In genomic region chr17:34116736-34117370, GRCm38 (mm10) we compare ENCODE assay signal across 8 mouse cellular contexts. TPM values are rescaled to one million over a fixed set of nuclear protein-coding genes. Genes with fewer than 3 reads are reported as not detected.
A peak's percentile ranks its signal among the peaks of the same experiment; 100 is the strongest.
DNase-seq lines count a peak whose midpoint lies in the region; ATAC-seq and TF ChIP-seq lines count a peak whose summit lies in the region.

No protein-coding gene starts in this region.

- no peak overlapping the region for H3K27ac ChIP-seq in forebrain, embryonic 16.5 days (ENCODE audit: low read length)
- peak overlapping the region; percentile 33 for H3K27ac ChIP-seq in liver, embryonic 12.5 days
- no peak overlapping the region for H3K27ac ChIP-seq in stomach, postnatal 0 days (replicated peaks)

- no peak for TF ChIP-seq CTCF in E14TG2a.4 (conservative IDR thresholded peaks at IDR 0.05; ENCODE audit: low read length)
- TF ChIP-seq CTCF in stomach, postnatal 0 days (IDR thresholded peaks at IDR 0.05; ENCODE audit: low read depth), result no peak

- H3K36me3 ChIP-seq in E14TG2a.4 (ENCODE audit: insufficient read depth, low read length), result peaks cover 70% of the 10 kb centered on the region
- H3K36me3 ChIP-seq in forebrain, embryonic 16.5 days (ENCODE audit: control insufficient read depth, insufficient read depth), result peaks cover 46% of the 10 kb centered on the region
- peaks cover 72% of the 10 kb centered on the region for H3K36me3 ChIP-seq in liver, embryonic 12.5 days
- peaks cover 48% of the 10 kb centered on the region for H3K36me3 ChIP-seq in stomach, postnatal 0 days (ENCODE audit: control insufficient read depth, insufficient read depth, low read length)

- no peaks in the 10 kb centered on the region for H3K27me3 ChIP-seq in E14TG2a.4 (ENCODE audit: insufficient read depth, low read length)
- H3K27me3 ChIP-seq in forebrain, embryonic 16.5 days (replicated peaks; ENCODE audit: control insufficient read depth, insufficient read depth, low read length), result no peaks in the 10 kb centered on the region
- no peaks in the 10 kb centered on the region for H3K27me3 ChIP-seq in liver, embryonic 12.5 days (replicated peaks)
- no peaks in the 10 kb centered on the region for H3K27me3 ChIP-seq in stomach, postnatal 0 days (ENCODE audit: control insufficient read depth, insufficient read depth, low read length)

- TF ChIP-seq EP300 in stomach, postnatal 0 days (optimal IDR thresholded peaks at IDR 0.05), result no peak

- peak overlapping the region; percentile 83 for H3K4me2 ChIP-seq in forebrain, embryonic 16.5 days (ENCODE audit: low read length)
- H3K4me2 ChIP-seq in liver, embryonic 12.5 days, result peak overlapping the region; percentile 95
- peak overlapping the region; percentile 84 for H3K4me2 ChIP-seq in stomach, postnatal 0 days (replicated peaks; ENCODE audit: low read depth)

- WGBS in forebrain, embryonic 16.5 days, result 25% methylated on average over 7 of the region's 7 CpGs
- 43% methylated on average over 7 of the region's 7 CpGs for WGBS in liver, embryonic 12.5 days (ENCODE audit: insufficient replicate concordance)
- 17% methylated on average over 7 of the region's 7 CpGs for WGBS in stomach, postnatal 0 days

- H3K9ac ChIP-seq in forebrain, embryonic 16.5 days (replicated peaks; ENCODE audit: low read depth, low read length), result peak overlapping the region; percentile 53
- H3K9ac ChIP-seq in liver, embryonic 12.5 days, result peak overlapping the region; percentile 99
- H3K9ac ChIP-seq in stomach, postnatal 0 days (ENCODE audit: low read length), result peak overlapping the region; percentile 59

- peaks cover 53% of the 10 kb centered on the region for H3K4me1 ChIP-seq in E14TG2a.4 (replicated peaks; ENCODE audit: low read depth, low read length)
- H3K4me1 ChIP-seq in forebrain, embryonic 16.5 days (replicated peaks; ENCODE audit: control insufficient read depth, insufficient read depth, low read length), result peaks cover 17% of the 10 kb centered on the region
- H3K4me1 ChIP-seq in liver, embryonic 12.5 days, result peaks cover 49% of the 10 kb centered on the region
- H3K4me1 ChIP-seq in stomach, postnatal 0 days (replicated peaks; ENCODE audit: control insufficient read depth, insufficient read depth), result no peaks in the 10 kb centered on the region

- intact Hi-C loops in heart, postnatal 14 days (cut with DNase I), result loop anchor here (5.0 to 10.0 kb wide), 3 partner anchors 85 to 1128 kb away; partner anchors contain the start of genes Ddx39b, Rxrb and Slc39a7

- ATAC-seq in forebrain, embryonic 16.5 days, result no peak
- no peak for ATAC-seq in liver, embryonic 12.5 days
- ATAC-seq in stomach, postnatal 0 days (ENCODE audit: low FRiP score, low TSS enrichment), result no peak

- H3K9me3 ChIP-seq in E14TG2a.4 (ENCODE audit: low read length), result no peaks in the 10 kb centered on the region
- no peaks in the 10 kb centered on the region for H3K9me3 ChIP-seq in forebrain, embryonic 16.5 days (ENCODE audit: control insufficient read depth, low read length)
- H3K9me3 ChIP-seq in liver, embryonic 12.5 days (replicated peaks), result no peaks in the 10 kb centered on the region
- no peaks in the 10 kb centered on the region for H3K9me3 ChIP-seq in stomach, postnatal 0 days (ENCODE audit: control insufficient read depth, low read length)

- DNase-seq in heart, adult 11 months, result peak; percentile 96
- no peak for DNase-seq in heart, postnatal 14 days
- no peak for DNase-seq in stomach, postnatal 0 days (ENCODE audit: low spot score)
- no peak for DNase-seq in gastrocnemius, adult 18-20 months (ENCODE audit: low spot score)
- no peak for DNase-seq in thymus, postnatal 25 days

- H3K4me3 ChIP-seq in E14TG2a.4 (replicated peaks; ENCODE audit: low read length), result peak overlapping the region; percentile 99
- H3K4me3 ChIP-seq in forebrain, embryonic 16.5 days (replicated peaks; ENCODE audit: low read length), result peak overlapping the region; percentile 85
- H3K4me3 ChIP-seq in liver, embryonic 12.5 days, result peak overlapping the region; percentile 100
- H3K4me3 ChIP-seq in stomach, postnatal 0 days (ENCODE audit: low read depth, low read length), result peak overlapping the region; percentile 94

RNA-seq across cellular contexts. Expression of gene H2-DMa, which starts 2.5 kb away (rescaled TPM):
- total RNA-seq in heart, postnatal 14 days (2021), result 1 to 10 TPM; 3.5 to 4.0 TPM
- 12.1 and 15.8 TPM in 2 replicates for polyA plus RNA-seq in forebrain, embryonic 16.5 days (2015; fragmentation: Nextera tagmentation; extraction: Ambion mirVana)
- 3.1 and 4.3 TPM in 2 replicates for polyA plus RNA-seq in liver, embryonic 12.5 days (2016; fragmentation: Nextera tagmentation; extraction: Ambion mirVana)
- polyA plus RNA-seq in stomach, postnatal 0 days (2015; fragmentation: Nextera tagmentation; extraction: Ambion mirVana), result 9.1 and 9.5 TPM in 2 replicates
- total RNA-seq in gastrocnemius, adult 18-20 months (2021), result 1 to 10 TPM; 2.6 to 3.2 TPM

RNA-seq across cellular contexts. Expression of gene Brd2, which starts 5.6 kb away (rescaled TPM):
- total RNA-seq in heart, postnatal 14 days (2021), result 10 to 100 TPM; 93.2 to 99.4 TPM
- 130 and 132 TPM in 2 replicates for polyA plus RNA-seq in forebrain, embryonic 16.5 days (2015; fragmentation: Nextera tagmentation; extraction: Ambion mirVana)
- 59.9 and 66.1 TPM in 2 replicates for polyA plus RNA-seq in liver, embryonic 12.5 days (2016; fragmentation: Nextera tagmentation; extraction: Ambion mirVana)
- polyA plus RNA-seq in stomach, postnatal 0 days (2015; fragmentation: Nextera tagmentation; extraction: Ambion mirVana), result 45.0 and 48.1 TPM in 2 replicates
- total RNA-seq in gastrocnemius, adult 18-20 months (2021), result 10 to 100 TPM; 71.6 to 77.3 TPM

RNA-seq across cellular contexts. Expression of gene H2-Oa, which starts 24.7 kb away (rescaled TPM):
- under 1 TPM; 0.33 to 0.54 TPM for total RNA-seq in heart, postnatal 14 days (2021)
- 0.22 and 0.28 TPM in 2 replicates for polyA plus RNA-seq in forebrain, embryonic 16.5 days (2015; fragmentation: Nextera tagmentation; extraction: Ambion mirVana)
- 0.37 and 0.56 TPM in 2 replicates for polyA plus RNA-seq in liver, embryonic 12.5 days (2016; fragmentation: Nextera tagmentation; extraction: Ambion mirVana)
- polyA plus RNA-seq in stomach, postnatal 0 days (2015; fragmentation: Nextera tagmentation; extraction: Ambion mirVana), result 0.25 and 0.29 TPM in 2 replicates
- total RNA-seq in gastrocnemius, adult 18-20 months (2021), result not detected

RNA-seq across cellular contexts. Expression of gene H2-DMb2, which starts 26.3 kb away (rescaled TPM):
- 1 to 10 TPM in 1 of 2 experiments, under 1 TPM in 1; 0.96 to 1.6 TPM for total RNA-seq in heart, postnatal 14 days (2021)
- 0.43 and 0.90 TPM in 2 replicates for polyA plus RNA-seq in forebrain, embryonic 16.5 days (2015; fragmentation: Nextera tagmentation; extraction: Ambion mirVana)
- 0.30 and 0.35 TPM in 2 replicates for polyA plus RNA-seq in liver, embryonic 12.5 days (2016; fragmentation: Nextera tagmentation; extraction: Ambion mirVana)
- 0.45 and 0.53 TPM in 2 replicates for polyA plus RNA-seq in stomach, postnatal 0 days (2015; fragmentation: Nextera tagmentation; extraction: Ambion mirVana)
- total RNA-seq in gastrocnemius, adult 18-20 months (2021), result under 1 TPM; 0.17 to 0.53 TPM

RNA-seq across cellular contexts. Expression of gene H2-DMb1, which starts 36.0 kb away (rescaled TPM):
- total RNA-seq in heart, postnatal 14 days (2021), result 1 to 10 TPM; 1.4 to 1.8 TPM
- 0.66 and 0.98 TPM in 2 replicates for polyA plus RNA-seq in forebrain, embryonic 16.5 days (2015; fragmentation: Nextera tagmentation; extraction: Ambion mirVana)
- polyA plus RNA-seq in liver, embryonic 12.5 days (2016; fragmentation: Nextera tagmentation; extraction: Ambion mirVana), result 0.21 and 0.45 TPM in 2 replicates
- polyA plus RNA-seq in stomach, postnatal 0 days (2015; fragmentation: Nextera tagmentation; extraction: Ambion mirVana), result 2.1 and 2.6 TPM in 2 replicates
- total RNA-seq in gastrocnemius, adult 18-20 months (2021), result under 1 TPM; 0.16 to 0.78 TPM
